Mouse (Mus musculus) lung, postnatal 0 days (tissue): Measurements from ENCODE around the gene Tfec. TPM values are rescaled to one million over a fixed set of nuclear protein-coding genes. Genes with fewer than 3 reads are reported as not detected.
A peak's percentile ranks its signal among the peaks of the same experiment; 100 is the strongest.

Source experiments
- ATAC-seq: fragments of 200-750 bp; cut with Nextera tagmentation; 2 replicates; pipeline ENCODE4 v1.8.0; 2017; ENCODE audit warnings: moderate library complexity
- DNase-seq: peaks from one replicate; pipeline ENCODE4 v3.0.0-alpha.2; 2016; ENCODE audit warnings: low spot score
- H3K27ac ChIP-seq: fragments of 300-500 bp; sonication (generic); 2 replicates; pipeline ENCODE4 v1.5.1; 2014; ENCODE audit warnings: antibody characterized with exemption, mild to moderate bottlenecking, low read length, mixed read lengths
- H3K27me3 ChIP-seq: fragments of 300-500 bp; sonication (generic); replicated peaks from 2 replicates; pipeline ENCODE4 v1.6.1; 2014; ENCODE audit warnings: low read length, mixed read lengths; ENCODE audit not compliant: insufficient read depth
- H3K36me3 ChIP-seq: fragments of 300-500 bp; sonication (generic); 2 replicates; pipeline ENCODE4 v1.6.1; 2014; ENCODE audit warnings: low read length, mixed read lengths; ENCODE audit not compliant: insufficient read depth
- H3K4me1 ChIP-seq: fragments of 300-500 bp; sonication (generic); 2 replicates; pipeline ENCODE4 v1.6.1; 2014; ENCODE audit warnings: antibody characterized with exemption, low read depth, low read length, mixed read lengths; ENCODE audit not compliant: insufficient read depth
- H3K4me2 ChIP-seq: fragments of 300-500 bp; sonication (generic); replicated peaks from 2 replicates; pipeline ENCODE4 v1.6.1; 2014; ENCODE audit warnings: low read depth, mild to moderate bottlenecking, low read length, moderate library complexity, mixed read lengths
- H3K4me3 ChIP-seq: fragments of 300-500 bp; sonication (generic); 2 replicates; pipeline ENCODE4 v1.5.1; 2014; ENCODE audit warnings: low read depth, low read length
- H3K9ac ChIP-seq: fragments of 300-500 bp; sonication (generic); replicated peaks from 2 replicates; pipeline ENCODE4 v1.6.1; 2014; ENCODE audit warnings: low read depth, mild to moderate bottlenecking
- H3K9me3 ChIP-seq: fragments of 300-500 bp; sonication (generic); 2 replicates; pipeline ENCODE4 v1.6.1; 2016; ENCODE audit warnings: low read length, mixed read lengths
- CTCF ChIP-seq: IDR thresholded peaks from 2 replicates; pipeline ENCODE4 v1.5.1; 2016; ENCODE audit warnings: antibody characterized with exemption, mild to moderate bottlenecking
- EP300 ChIP-seq: IDR thresholded peaks from 2 replicates; pipeline ENCODE4 v1.6.1; 2016; ENCODE audit warnings: antibody characterized with exemption, mild to moderate bottlenecking, control low read depth
- WGBS: fragments of 180-500 bp; shearing (Covaris S2); extraction: QIAGEN DNeasy Blood & Tissue Kit; methylation state at CpG from one replicate; pipeline ENCODE4 v1.1.7; 2014; 5-methylcytosine and 5-hydroxymethylcytosine counted together
- polyA plus RNA-seq: library from polyadenylated mRNA; unstranded; fragments of >200 nt; fragmentation: Nextera tagmentation; extraction: Ambion mirVana; gene quantifications from 2 replicates; pipeline ENCODE4 v1.2.1, GENCODE M21; 2015

The Tfec gene
- 3.8 and 3.9 TPM in 2 replicates for polyA plus RNA-seq

DNA sequence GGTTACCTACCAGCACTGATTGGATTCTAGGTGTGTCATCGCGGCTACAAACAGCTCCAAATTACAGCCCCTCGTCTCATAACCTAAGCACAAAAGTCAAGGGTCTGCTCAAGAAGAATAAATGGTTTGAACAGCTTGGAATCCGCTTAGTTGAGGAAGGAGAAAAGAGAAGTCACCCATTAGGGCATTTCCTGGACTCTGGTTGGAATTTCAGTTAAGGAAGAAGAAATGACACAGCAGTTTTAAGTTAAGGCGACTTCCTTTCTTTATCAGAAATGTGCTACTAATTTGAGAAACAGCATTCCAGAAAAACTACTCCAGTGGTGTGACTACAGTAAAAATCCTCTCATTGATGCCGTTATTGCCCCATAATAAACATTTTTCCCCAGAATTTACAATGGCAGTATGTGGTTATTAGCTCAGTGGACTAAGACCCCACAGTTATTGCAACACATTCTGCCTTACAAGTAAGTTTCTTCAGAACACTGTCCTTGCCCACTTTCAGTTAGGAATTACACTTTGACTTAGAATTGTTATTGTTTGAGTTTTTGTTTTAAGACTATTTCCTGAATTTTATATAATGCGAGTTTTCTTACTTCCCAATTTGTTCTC is at the start of gene Tfec:
Gene Tfec, minus strand, starts transcription at position 191 of the 612 bp plus-strand sequence.
- Histone ChIP-seq H3K27ac (no peak within 1 kb of the TSS), H3K9ac (no peak within 1 kb of the TSS), H3K4me3 (no peak within 1 kb of the TSS), H3K9me3 (no peaks in the 10 kb centered on the region), H3K36me3 (no peaks in the 10 kb centered on the region), H3K4me1 (no peaks in the 10 kb centered on the region), H3K4me2 (no peak within 1 kb of the TSS), H3K27me3 (no peaks in the 10 kb centered on the region)
- ATAC-seq (no peak), DNase-seq (peak; percentile 16)
- 70% methylated on average over 7 of the region's 7 CpGs for WGBS
- no peak for TF ChIP-seq CTCF
- TF ChIP-seq EP300: no peak

GRCm38 (mm10) chr6:16947837-16948236 is 49.6 kb upstream of the Tfec start:
- TF ChIP-seq EP300 (no peak), CTCF (no peak)
- ATAC-seq (no peak), DNase-seq (no peak)
- 53% methylated on average over 3 of the region's 3 CpGs for WGBS
- H3K36me3 ChIP-seq: no peaks in the 10 kb centered on the region
- H3K4me3 ChIP-seq: no peak overlapping the region
- H3K9ac ChIP-seq: no peak overlapping the region
- no peaks in the 10 kb centered on the region for H3K27me3 ChIP-seq
- no peak overlapping the region for H3K4me2 ChIP-seq
- H3K9me3 ChIP-seq: no peaks in the 10 kb centered on the region
- no peaks in the 10 kb centered on the region for H3K4me1 ChIP-seq
- no peak overlapping the region for H3K27ac ChIP-seq

DNA sequence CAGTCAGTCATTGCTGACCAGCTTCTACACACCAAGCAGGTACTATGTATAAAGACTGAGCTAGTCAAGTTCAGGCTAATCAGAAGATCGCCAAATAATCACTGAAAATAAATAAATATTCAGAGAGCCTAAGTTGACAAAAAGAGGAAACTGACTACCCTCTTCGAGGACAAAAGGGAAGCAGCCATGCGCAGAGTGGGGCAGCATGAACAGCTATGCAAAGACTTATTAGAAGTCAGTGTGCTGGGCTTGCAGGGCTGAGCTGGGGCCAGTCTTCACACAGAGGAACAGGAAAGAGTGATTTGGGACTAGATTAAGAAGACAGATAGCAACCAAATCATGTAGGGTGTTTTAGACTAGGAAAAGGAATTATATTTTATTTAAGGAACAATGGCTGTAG is 45.3 kb upstream of the Tfec start:
- DNase-seq (no peak), ATAC-seq (no peak)
- no peak overlapping the region for H3K4me2 ChIP-seq
- no peak overlapping the region for H3K27ac ChIP-seq
- H3K4me3 ChIP-seq: no peak overlapping the region
- TF ChIP-seq EP300 (no peak), CTCF (no peak)
- H3K36me3 ChIP-seq: no peaks in the 10 kb centered on the region
- WGBS: 67% methylated on average over 3 of the region's 3 CpGs
- no peak overlapping the region for H3K9ac ChIP-seq
- no peaks in the 10 kb centered on the region for H3K27me3 ChIP-seq
- H3K9me3 ChIP-seq: no peaks in the 10 kb centered on the region
- H3K4me1 ChIP-seq: no peaks in the 10 kb centered on the region

- no peak overlapping the region for H3K4me3 ChIP-seq
- H3K9ac ChIP-seq: no peak overlapping the region
- TF ChIP-seq CTCF: no peak
- TF ChIP-seq EP300: no peak
- H3K4me1 ChIP-seq: no peaks in the 10 kb centered on the region
- ATAC-seq (no peak), DNase-seq (no peak)
- H3K36me3 ChIP-seq: no peaks in the 10 kb centered on the region
- 65% methylated on average over 4 of the region's 4 CpGs for WGBS
- H3K9me3 ChIP-seq: no peaks in the 10 kb centered on the region
- no peak overlapping the region for H3K4me2 ChIP-seq
- H3K27ac ChIP-seq: no peak overlapping the region
- no peaks in the 10 kb centered on the region for H3K27me3 ChIP-seq
Measured at GRCm38 (mm10) chr6:16942433-16942832, 44.2 kb upstream of the Tfec start.

GRCm38 (mm10) chr6:16931059-16931458 is 32.8 kb upstream of the Tfec start:
- Histone ChIP-seq H3K27ac (no peak overlapping the region), H3K4me2 (no peak overlapping the region), H3K9me3 (no peaks in the 10 kb centered on the region), H3K36me3 (no peaks in the 10 kb centered on the region), H3K4me3 (no peak overlapping the region), H3K9ac (no peak overlapping the region), H3K4me1 (no peaks in the 10 kb centered on the region), H3K27me3 (no peaks in the 10 kb centered on the region)
- no peak for ATAC-seq
- TF ChIP-seq CTCF (no peak), EP300 (no peak)
- WGBS: 82% methylated on average over 6 of the region's 6 CpGs
- DNase-seq: no peak

- ATAC-seq: no peak
- TF ChIP-seq EP300: no peak
- no peak for TF ChIP-seq CTCF
- Histone ChIP-seq H3K4me1 (no peaks in the 10 kb centered on the region), H3K9me3 (no peaks in the 10 kb centered on the region), H3K36me3 (no peaks in the 10 kb centered on the region), H3K4me2 (no peak overlapping the region), H3K27ac (no peak overlapping the region), H3K4me3 (no peak overlapping the region), H3K27me3 (no peaks in the 10 kb centered on the region), H3K9ac (no peak overlapping the region)
- WGBS: 10% methylated on average over 2 of the region's 2 CpGs
- no peak for DNase-seq
Measured at GRCm38 (mm10) chr6:16920111-16920656, 21.9 kb upstream of the Tfec start.
